Mouse (Mus musculus): ENCODE data around the gene Pygl. TPM values are rescaled to one million over a fixed set of nuclear protein-coding genes. Genes with fewer than 3 reads are reported as not detected.

Pygl gene
- 1 to 10 TPM; 7.3 to 7.5 TPM for total RNA-seq (2021)
- long read RNA-seq, experiment 1, partial matches to known transcripts, result 1 of 2 reads
- long read RNA-seq, experiment 1, other reads (novel, unspliced or antisense), result 0 of 2 reads
- long read RNA-seq, experiment 2, transcript Pygl-201 (20 exons, 2,825 nt), result major isoform, 8 of 8 reads
- long read RNA-seq, experiment 2, partial matches to known transcripts, result 0 of 8 reads
- long read RNA-seq, experiment 2, other reads (novel, unspliced or antisense), result 0 of 8 reads

DNA sequence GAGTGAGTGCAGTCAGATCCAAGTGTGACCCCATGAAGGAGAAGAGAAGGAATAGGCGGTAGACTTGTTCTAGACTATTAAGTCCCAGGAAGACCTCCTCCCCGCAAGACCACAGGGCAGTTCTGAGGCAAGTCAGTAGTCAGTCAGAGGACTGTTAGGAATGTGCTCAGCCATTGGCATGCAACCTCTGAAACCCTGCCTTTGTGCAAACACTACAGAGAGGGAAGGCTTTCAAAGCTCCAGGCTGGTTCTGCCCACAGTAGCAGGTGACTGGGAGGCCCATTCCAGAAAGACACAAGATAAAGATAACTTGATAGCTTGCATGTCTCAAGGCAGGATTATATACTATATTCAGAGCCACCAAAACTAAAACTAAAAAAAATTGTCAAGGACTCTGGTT, at the start of gene Pygl:
Gene Pygl (minus strand): TSS at position 195 of the 400 bp plus-strand sequence.
- DNase-seq (ENCODE audit: low spot score in 2 of 2), result no peak

DNA sequence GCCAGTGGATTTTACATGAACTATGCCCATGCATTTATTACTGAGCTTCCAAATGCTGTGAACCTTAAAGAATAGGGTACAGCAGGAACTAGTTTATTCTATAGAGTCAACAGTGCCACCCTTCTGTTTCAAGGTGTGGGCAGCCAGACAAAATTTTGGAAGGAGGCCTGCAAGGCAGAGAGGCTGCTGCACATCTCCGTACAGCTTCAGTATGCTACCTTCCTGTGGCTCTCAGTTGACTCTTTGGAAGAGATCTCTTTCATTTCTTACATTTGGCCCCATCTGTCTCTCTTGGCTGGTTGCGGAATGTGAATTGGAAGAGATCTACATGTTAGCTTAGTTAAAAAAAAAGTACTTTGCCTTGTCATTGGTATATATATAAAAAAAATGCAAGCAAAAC, 49.6 kb upstream of the Pygl start:
- DNase-seq (ENCODE audit: low spot score in 2 of 2), result no peak

DNA sequence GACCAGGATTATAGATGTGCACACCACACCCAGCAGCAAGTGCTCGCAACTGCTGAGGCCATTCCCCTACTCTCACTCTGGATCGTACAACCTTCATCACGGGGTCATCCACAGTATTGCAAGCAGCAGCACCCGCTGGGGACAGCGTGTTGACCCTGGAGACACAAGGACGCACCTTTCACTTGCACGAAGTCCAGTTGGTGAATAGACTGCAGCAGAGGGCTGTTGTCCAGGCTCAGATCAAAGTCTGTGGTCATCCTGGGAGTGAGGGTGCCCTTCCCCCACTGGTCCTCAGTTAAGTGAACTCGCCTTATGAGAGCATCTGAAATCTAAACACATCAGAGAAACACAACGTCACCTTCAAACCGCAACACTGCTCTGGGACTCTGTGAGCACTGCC, 49.1 kb upstream of the Pygl start:
- no peak for DNase-seq (ENCODE audit: low spot score in 2 of 2)

DNA sequence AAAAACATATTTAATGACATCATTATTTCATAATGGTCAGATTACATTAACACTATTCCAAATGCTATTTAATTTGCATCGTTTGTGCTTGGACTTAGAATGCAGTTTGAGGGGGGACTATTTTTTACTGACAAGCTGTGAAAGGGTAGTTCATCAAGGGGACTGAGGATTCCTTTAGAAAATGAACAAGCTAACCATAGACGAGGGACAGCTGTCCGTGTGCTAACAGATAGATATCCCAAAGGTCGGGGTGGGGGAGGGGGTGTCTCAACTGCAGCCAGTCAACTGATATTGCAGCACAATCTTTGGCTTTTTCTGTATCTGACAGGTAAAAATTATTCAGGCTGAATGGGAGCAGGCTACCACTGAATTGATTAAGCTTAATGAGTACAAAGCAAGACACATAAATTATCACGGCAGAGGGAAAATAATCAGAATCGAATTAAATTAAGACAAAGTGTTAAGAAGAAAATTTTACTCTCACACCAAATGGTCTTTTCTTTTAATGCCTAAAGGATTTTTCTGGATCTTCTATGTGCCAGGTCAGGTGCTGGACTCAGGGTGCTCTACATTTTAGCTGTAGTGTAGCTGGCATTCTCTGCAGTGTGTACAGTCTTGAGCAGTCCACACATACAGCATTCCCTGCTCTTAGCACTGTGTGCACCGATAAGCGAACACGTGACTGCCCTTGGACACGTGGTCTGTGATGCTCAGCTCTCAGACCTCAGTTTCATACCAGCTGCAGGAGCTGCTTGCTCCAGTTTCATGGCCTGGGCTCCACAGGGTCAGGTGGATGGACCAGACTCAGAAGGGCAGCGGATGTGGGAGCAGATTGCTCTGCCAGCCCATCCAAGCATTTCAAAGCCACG, 46.0 kb upstream of the Pygl start:
- DNase-seq (ENCODE audit: low spot score in 2 of 2), result no peak

DNA sequence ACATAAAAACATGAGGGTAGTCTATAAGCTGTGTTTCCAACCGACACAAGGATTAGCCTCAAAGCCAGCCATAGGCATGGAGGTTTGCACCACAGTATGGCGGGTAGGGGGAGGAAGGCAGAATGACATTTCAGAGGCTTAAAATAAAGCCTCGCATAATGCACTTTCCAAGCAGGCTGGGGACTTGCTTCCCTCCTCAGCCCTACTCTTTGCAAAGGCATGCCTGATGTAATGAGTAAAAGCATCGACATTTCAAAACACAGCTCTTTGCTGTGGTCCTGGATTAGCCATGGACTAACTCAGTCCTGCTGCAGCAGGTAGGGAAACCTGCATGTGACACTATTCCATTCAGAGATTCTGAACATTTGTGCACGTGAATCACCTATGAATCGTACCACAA, 38.4 kb upstream of the Pygl start:
- no peak for DNase-seq (ENCODE audit: low spot score in 2 of 2)

DNA sequence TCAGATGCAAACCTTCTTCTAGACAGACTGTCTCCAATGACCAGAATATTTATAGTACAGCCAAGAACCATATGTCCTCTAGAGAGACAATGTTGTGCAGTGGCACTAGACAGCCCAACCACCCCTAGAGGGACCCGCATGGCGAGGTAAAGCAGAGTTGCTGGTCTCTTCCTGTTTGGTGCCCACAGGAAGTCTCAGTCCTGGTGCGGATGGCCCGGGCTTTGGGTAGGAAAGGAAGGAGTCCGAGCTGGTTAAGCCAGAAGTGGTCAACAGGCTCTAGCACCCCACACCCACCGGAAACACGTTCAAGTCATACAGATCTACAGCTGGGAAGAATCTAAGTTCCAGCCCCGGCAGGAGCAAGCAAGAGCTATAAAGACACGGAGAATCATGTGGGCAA, 36.0 kb upstream of the Pygl start:
- DNase-seq (ENCODE audit: low spot score in 2 of 2), result no peak

DNA sequence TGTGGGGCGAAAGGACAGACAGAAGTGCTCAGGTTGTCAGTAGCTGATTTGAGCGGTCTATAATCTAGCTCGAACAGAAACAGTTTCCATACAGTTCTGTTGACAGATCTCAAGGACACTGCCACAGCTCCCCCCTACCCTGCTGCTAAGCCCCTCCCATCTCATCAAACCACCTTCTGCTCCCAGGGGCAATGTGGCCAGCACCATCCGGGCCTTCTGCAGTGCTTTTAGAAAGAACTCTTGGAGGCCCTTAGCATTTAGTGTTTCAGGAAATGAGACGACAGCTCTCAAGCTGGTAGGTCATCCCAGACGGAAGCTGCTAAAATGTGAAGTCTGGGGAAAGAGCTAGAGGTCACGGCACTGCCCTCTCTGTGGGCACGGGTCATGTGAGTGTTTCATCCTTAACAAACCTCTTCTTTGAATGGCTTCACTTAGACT, 35.2 kb upstream of the Pygl start:
- no peak for DNase-seq (ENCODE audit: low spot score in 2 of 2)

DNA sequence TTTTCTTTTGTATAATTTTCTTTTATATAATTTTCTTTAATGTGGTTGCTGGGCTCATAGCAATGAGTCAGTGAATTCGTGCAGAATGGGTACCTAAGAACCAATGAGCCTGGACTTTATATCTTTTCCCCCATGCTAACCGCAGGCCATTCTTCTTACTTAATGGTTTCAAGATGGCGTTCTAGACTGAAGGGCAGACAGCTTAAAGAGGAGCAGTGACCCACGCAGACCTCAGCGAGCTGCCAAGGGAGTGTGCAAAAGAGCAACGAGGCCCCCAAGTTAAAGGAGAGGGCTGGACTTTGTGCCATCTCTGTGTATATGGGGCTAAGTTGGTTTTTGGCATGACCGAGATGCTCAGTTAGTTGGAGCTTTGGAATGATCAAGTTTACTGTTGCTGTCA, 32.4 kb upstream of the Pygl start:
- no peak for DNase-seq (ENCODE audit: low spot score in 2 of 2)

DNA sequence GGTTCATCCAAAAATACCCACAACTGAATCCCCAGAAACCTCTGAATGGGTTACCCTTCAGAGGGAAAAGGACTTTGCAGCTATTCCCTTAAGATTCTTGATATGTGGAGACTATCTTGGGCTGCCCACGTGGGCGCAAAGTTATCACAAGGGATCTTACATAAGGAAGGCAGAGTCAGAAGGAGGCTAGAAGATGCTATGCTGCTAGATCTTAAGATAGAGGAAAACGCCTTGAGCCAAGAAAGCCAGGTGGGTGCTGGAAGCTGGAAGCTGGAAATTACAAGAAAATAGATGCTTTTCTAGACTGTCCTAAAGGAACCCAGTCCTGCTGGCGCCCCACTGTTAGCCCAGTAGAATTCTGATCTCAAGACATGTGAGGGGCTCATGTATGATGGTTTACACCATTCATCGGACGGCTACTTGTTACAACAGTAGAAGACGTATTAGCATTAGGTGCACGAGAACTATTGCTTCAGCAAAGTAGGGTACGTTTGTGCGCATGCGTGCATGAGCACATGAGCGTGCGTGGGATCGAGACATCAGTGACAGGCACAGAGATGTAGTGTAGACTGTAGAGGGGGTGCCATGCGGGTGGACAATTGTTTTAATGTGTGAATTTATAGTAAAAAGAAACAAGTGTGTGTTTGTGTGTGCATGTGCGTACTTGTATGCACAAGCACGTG, 31.1 kb upstream of the Pygl start:
- no peak for DNase-seq (ENCODE audit: low spot score in 2 of 2)

DNA sequence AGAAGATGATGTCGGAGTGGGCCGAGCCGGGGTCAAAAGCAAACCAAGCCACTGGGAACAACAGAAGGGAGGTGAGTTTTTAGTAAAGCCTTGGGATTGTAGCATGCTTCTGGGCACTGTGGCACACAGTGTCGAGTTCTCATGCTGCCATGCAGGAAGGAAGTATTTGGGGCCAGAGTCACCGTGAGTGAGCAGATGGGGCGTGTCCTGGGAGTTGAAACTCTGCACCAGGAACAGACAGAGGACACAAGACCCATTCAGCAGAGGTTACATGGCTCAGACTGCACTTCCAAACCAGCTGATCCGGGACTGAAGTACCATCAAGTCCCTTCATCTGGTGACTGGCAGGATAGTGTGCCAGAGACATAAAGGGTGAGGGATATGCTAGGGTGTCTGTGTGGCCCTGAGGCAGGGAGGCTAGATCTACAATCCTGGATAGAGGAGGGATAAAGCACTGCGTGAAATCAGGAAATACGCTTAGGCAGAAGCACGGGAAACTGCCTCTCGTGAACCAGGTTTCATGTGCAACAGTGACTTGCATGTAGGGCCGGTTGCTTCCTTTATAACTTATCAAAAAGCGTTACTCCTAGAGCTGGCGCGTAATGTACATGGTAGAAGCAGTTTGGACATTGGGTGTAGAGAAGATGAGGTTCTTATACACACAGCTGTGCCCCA, 20.1 kb upstream of the Pygl start:
- no peak for DNase-seq (ENCODE audit: low spot score in 2 of 2)

DNA sequence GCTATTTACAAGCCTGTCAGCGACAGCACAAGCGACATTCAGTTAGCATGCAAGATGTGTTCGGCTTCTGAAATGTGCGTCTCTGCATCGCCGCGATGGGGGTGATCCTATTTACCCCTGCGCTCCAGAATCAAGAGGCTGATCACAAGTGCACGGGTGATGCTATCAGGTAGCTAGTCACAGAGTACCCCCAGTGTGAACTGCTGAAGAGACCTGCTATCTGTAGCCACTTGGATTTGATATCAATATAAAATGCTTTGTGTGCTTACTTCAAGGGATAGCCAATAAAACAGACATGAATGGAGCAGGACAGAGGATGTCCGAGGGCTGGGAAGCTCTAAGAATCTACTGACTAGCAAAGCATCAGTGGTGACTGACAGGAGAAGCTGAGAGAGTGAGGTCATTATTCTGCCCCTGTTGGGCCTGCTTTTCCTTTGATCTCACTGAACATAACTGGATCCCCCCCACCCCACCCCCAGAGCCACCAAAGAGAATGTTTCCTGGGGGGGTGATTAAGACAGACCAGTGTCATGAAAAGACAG, 18.4 kb upstream of the Pygl start:
- DNase-seq (ENCODE audit: low spot score in 2 of 2), result no peak

DNA sequence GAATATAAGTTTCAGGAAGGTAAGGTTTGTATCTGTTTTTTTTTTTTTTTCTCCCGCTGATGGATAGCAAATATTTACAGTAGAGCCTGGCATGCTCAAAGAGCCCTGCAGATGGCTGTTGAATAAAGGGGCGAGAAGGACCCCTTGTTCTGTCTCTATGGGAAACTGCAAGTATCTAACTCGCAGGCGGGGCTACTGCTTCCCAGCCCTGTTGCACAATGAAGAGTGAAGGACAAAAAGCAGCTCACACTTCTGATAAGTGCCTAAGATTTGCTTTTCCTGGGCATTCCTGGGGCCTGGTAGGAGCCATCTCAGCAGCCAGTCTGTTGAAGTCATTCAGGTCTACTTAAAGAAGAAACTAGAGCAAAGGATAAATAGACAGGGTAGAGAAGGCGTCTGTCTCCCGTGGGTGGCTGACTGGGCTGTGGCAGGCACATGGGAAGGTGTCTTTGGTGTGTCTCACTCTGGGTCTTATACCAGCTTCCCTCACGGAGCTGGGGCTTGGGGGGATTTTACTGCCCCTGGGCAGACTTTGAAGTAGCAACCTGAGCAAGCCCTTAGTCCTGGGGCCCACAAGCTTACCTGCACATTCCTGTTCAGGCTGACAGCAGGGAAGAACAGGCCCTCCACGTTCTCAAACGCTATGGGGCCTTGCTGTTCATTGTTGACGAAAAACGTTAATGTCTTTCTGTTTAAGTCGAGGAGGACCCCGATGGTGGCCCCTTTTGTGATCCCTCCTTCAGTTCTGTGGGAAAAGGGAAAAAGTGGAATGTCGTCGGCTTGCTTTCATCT, 16.6 kb upstream of the Pygl start:
- no peak for DNase-seq (ENCODE audit: low spot score in 2 of 2)

DNA sequence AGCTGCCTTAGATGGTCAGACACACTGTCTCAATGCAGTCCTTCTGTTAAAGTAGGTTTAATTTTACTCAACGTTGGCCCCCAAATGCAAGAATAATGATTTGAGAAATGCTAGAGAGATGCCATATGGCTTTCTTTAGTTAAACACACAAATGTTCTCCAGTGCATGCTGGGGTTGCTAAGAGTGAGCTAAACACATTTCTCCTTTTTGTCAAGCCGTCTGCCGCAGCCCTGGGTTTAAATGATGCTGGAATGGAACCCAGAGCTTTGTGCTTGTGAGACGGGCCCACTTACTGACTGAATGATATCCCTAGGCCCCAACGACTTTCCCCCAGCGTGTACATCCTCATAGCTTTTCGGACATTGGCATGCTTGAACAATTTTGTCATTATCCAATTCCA, 11.3 kb upstream of the Pygl start:
- DNase-seq (ENCODE audit: low spot score in 2 of 2), result no peak

DNA sequence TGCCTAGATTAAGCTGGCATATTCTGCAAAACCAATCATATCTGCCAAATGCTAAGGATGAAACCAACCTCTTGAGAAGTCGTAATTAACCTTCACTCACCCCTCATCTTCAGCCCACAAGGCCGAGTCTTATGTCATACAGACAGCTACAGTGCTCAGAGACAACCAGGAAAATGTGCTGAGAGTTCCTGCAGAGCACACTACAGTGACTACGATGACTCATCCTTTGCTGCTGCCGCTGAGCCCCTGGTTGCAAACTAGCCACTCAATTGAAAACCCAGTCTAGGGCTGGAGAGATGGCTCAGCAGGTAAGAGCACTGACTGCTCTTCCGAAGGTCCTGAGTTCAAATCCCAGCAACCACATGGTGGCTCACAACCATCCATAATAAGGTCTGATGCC, 8.5 kb upstream of the Pygl start:
- no peak for DNase-seq (ENCODE audit: low spot score in 2 of 2)

DNA sequence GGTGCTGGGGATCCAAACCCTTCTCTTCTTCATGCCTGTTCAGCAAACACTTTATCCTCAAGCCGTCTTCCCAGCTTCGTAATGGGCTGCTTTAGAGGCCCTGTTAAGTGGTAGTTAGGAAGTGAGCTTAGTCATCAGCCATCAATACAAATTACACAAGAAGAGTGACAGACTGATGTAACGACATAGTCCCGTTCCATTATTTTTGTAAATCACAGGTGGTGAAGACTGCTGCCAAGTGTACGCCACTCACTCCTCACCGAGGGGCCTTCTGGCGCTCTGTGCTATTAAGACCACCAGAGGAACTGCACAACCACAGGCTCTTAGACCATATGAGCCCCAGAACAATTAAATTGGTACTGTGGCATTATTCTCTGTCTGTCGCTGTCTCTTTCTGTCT, 7.3 kb upstream of the Pygl start:
- no peak for DNase-seq (ENCODE audit: low spot score in 2 of 2)

DNA sequence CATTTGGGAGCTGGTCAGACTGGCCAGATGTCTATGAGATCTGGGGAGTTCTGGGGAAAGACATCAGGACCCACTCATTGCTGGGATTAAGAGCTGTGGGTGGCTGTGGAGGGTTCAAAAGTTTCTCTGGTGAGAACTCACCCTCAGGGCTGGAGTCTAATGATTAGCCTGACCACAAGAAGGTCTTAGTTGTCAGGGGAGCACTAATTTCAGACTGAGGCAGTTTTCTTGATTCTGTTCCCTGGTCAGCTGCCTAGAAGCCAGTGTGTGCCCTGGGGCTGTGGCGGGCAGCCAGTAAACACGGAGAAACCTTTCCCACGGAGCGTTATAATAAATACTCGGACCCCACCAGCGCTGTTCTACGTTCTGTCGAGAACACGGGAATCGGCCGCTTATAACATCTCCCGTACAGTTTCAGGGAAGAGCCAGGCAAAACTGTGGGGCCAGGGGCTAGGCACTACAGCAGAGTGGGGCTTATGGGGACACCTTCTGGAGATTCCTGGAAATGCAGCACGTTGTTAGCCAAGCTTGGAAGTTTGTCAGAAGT, 3.7 kb upstream of the Pygl start:
- peak; percentile 38 to 69 for DNase-seq (ENCODE audit: low spot score in 2 of 2)

DNA sequence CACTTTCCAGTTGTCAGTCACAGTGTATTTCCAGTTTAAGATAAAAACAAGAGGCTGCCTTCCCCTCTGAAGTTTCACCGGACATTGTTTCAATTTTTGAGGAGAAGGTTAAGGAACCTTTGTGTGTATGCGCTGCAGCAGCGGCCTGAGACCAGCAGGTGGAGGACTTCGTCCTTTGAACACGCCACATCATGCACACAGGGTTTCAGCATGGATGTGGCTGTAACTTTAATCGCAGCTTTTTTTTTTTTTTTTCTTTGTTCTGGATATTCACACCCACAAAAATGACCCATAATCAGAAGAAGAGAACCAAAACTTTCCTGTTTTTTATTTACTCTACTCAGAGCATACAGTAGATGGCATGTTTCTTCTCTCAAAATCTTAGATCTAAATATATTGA, 3.1 kb upstream of the Pygl start:
- DNase-seq (ENCODE audit: low spot score in 2 of 2), result peak in 1 of 2 experiments; percentile 39

DNA sequence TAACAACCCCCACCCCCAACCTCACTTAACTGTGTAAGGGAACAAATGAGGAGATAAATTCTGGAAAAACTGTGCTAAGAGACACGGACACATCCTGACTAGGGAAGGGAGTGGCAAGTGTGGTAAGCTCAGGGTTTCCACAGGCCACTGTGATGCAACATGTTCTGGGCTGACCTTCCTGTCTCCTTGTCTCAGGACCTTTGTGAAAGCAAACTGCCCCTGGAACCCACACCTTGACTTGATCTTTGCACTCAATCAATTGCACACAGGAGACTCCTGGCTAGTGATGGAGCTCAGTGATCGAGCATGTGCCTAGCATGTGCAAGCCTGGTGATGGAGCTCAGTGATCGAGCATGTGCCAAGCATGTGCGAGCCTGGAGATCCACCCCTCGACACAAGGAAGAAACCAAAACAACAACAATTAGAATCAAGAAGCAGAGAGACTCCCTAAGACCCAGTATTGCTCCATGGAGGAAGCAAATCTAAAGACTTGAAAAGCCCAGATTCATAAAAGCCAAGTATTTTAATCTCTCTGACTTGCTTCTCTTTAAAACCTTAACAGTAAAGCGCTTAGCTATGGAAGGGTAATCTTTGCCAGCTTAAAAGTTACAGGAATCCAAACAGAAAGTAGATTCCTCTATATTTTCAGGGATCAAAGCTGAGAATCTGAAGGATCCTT, 2.5 kb upstream of the Pygl start:
- DNase-seq (ENCODE audit: low spot score in 2 of 2), result no peak

DNA sequence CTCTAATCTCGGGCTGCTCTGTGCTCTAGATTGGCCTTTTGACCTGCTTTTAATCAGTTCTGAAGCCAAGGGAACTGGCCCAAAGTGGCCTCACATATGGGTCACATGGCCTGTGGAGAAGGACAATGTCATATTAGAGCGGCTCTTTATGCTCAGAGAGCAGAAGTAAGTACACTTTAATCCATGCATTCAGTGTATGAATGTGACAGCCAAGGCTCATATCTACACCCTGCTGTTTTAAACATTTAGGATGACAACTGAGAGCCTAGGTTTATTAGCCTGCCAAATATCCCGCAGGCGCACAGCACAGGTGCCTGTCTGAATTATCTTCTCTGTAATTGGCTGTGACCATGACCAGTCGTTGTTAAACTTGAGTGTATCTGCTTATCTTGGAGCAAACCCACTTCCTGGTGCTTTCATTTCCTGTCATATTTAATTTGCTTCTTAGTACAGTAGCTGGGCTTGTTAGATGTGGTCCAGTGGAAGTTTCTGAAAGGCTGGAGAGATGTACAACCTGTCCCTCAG, 794 bp upstream of the Pygl start:
- no peak for DNase-seq (ENCODE audit: low spot score in 2 of 2)

All from gastrocnemius, postnatal 4 days (tissue).